Mouse (Mus musculus) heart, adult 18-20 months (tissue): ENCODE data around the gene Gkap1. TPM values are rescaled to one million over a fixed set of nuclear protein-coding genes. Genes with fewer than 3 reads are reported as not detected.

Source experiments
- DNase-seq, 2 experiments: peaks; one replicate each; pipeline ENCODE4 v3.0.0; 2021 to 2022; ENCODE audit warnings: mixed read lengths in 1 of 2
- microRNA-seq, 2 experiments: library from miRNA; unstranded; fragments of <30 nt; microRNA quantifications; one replicate each; pipeline ENCODE4 v1.2.0; 2022
- total RNA-seq, 2 experiments: library from RNA; stranded (reverse); gene quantifications; 2 replicates each; pipeline ENCODE4 v1.2.3; 2021

Gene Gkap1
- total RNA-seq, 2 experiments from 2014 or later: 22.9 to 28.5 TPM

DNA sequence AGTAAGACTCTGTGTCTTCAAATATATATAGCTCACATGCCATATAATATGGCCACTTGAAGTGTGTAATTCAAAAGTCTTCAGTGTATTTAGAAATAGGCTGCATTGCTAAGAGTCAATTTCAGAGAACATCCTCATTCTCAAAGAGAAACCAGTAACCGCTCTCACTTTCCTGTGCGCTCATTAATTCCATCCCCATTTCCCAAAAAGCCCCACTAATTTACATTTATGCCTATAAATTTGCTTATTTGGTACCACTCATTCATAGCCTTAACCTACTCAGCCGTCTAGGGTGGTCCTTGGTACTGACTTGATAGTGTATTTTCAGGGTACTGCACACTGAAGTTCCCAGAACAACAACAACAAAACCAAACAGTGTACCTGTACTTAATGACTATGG lies 73.6 kb downstream of the Gkap1 start:
- DNase-seq: no peak

DNA sequence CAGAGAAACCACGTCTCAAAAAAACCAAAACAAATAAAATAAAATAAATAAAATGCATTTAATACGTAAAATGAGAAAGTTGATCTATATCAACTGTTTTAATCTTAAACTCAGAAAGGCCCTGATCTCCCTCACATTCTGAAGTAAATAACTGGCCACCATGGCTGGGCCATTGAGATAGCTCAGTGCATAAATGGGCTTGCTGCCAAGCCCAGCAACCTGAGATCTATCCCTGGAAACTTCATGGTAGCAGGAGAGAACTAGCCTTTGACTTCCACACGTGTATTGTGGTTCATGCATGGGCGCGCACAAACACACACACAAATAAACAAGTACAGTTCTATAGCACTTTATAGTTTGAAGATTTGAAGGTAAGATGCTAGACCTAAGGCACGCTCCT lies 74.2 kb downstream of the Gkap1 start:
- no peak for DNase-seq

DNA sequence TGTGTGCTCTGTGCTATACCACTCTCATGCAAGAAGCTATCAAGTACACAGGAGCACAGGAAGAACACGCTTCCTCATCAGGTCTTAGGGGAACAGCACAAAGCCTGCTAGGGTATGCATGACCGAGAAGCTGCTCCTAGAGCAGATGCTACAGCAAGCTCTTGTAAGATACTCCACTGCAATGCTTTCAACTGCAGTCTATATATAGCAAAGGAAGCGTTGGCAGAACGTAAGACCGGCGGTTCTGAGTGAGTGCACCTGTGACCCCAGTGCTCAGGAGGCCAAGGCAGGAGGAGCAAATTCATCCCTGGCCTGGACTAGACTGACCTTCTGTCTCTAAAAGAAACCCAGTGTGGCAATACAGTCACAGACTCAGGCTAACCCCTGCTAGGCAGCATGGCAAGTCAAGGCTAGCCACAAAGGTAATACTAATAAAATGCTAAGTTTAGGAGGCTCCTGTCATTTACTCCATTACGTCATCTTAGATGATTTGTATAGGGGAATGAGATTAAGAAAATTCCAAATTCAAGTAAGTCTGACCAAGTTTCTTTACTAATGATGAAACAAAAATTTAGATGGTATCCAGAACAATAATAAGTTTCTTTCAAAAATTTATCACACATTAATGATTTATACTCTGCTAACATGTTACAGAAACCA lies 77.4 kb downstream of the Gkap1 start:
- DNase-seq: no peak

DNA sequence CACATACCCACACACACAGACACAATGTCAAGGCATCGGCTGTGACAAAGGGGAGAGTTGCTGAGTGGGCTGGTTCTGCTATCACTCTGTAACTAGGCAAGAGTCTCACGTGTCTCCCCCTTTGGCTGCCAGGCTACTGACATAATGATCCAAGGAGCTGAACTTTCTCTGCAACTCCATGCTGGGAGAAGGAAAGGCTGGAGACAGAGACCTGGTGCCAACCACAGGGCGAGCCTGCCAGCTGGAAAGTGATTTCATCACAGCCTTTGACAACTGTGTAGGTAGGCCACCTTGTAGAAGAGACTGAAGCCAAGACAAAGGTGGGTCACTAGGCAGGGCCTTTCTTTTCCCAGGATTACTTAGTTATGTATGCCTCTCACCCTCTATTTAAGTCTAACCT lies 78.3 kb downstream of the Gkap1 start:
- peak in 1 of 2 experiments; percentile 4 for DNase-seq

DNA sequence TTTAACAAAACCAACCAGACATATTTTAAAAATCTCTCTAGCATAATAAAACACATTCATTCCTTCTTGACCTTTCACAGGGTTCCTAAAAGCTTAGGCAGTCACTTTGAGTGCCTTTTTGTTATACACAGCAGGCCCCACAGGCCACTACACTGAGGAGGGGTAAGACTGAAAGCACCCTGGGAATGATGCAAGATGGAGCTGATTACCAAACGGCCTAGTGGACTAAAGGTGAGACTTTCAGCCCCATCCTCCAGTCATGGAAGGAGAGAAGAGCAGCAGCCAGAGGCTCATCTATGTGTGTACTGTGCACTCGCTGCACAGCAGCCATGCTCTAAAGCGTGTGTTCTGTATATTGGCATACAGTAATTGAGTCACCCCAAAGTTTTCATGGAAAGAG lies 80.6 kb downstream of the Gkap1 start:
- DNase-seq: no peak

DNA sequence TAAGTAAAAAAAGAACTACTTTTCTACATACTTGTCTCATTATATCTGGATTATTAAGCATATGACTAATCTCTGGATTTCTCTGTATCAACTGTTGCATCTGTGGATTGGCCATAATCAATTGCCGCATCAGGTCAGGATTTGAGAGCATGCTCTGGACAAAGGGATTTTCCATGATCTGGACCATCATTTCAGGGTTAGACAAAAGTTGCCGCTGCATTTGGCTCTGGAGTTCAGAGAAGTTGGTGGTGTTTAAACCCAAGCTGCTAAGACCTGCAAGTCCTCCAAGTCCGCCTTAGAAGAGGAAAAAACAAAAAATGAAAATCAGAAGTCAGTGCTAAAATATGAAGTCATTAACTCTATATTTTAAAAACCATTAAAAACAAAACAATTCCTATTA lies 82.3 kb downstream of the Gkap1 start:
- no peak for DNase-seq

DNA sequence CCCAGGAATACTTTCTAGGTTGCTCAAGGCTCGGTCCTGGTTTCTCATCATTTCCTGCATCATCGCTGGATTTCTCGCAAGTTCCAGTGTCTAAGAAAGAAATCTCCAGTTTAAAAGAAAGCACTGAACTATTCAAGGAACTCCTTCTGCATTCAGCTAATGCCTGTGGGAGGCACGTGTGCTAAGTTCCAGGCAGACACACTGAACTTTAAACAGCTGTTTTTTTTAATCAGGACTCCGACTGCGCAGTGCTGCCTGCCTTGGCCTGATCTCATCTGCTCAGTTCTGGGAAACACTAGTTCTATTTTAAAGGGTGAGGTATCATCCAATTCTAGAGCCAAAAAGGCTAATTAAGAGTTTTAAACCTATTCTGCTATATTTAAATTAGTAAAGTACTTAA lies 83.4 kb downstream of the Gkap1 start:
- DNase-seq: no peak

DNA sequence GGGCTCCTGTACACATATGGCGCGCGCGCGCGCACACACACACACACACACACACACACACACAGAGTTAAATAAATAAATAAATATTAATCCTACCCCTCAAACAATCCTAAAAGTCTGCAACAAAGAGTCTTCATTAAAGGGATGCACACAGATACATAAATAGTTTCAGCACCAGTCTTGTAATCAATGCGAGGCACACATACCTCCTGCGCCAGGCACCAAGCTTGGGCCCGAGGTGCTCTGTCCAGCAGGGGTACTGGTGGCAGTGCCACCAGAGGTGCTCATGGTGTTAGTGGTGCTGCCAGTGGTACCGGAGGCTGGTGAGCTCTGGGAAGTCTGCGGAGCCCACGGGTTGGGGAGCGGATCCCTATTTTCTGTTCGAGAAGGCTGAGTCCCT lies 84.0 kb downstream of the Gkap1 start:
- DNase-seq: no peak

DNA sequence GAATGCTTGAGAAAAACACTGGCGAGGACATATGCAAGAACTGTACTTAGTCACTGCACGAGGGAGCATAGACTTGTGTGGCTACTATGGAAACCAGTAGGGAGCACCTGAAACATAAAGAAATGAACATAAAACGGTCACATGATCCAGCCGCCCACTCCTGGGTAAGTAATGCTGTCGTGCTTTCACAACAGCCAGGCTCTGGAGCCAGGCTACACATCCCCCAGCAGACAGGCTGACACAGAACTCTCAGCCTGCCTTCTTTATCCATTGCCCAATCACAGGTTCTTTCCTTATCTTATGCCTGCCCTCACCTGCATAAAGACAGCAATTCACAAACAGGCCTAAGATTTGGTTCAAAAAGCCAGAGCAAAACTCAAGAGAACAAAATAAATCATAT lies 86.0 kb downstream of the Gkap1 start:
- no peak for DNase-seq

DNA sequence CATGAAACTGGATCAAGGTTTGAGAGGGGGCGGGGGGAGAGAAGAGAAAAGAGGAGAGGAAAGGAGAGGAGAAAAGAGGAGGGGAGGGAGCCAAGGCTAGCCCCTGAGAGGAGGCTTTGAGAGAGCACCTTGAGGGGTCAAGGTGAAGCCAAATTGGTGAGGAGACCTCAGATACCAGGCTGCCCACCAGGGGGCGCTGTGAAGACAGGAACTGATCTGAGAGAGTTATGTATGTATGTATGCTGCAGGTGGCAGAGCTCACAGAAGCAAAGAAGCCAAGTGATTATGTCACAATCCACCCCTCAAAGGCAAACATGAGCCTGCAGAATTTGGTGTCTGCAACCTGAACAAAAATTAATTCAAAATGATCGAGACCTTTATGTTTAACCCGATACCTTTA lies 87.1 kb downstream of the Gkap1 start:
- DNase-seq: peak; percentile 69 to 92

DNA sequence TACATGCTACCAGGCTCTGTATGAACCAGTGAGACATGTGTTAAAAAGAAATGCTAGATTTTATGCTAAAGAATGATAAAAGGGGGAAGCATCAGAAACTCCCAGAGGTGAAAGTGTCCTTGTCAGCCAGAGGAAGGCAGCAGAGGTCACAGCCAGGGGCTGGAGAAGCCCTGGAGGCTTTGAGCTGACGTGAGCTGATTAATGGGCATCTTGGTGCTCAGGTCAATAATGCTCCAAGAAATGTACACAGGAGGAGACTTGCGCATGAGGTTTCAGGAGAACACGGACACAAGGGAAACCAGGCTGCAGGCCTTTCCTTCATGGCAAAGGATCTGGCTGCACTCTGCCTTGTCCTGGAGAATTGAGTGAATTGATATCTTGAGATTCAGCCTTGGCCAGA lies 87.7 kb downstream of the Gkap1 start:
- DNase-seq: no peak

DNA sequence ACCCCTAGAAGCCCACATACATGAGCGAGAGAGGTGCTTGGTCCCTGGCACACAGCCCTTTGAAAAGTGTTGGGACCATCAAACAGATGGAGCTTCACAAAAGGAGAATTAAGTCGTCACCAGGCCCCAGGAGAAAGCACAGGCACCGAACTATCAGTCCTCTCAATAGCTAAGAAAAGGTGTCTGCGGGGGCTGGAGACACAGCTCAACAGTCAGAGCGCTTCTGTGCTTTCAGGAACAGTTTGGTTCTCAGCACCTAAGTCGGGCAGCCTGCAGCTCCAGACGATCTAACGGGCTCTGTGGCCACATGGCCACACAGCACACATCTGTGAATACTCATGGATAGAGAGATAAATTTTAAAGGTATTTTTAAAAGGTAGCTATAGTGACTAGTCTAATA lies 89.2 kb downstream of the Gkap1 start:
- no peak for DNase-seq

DNA sequence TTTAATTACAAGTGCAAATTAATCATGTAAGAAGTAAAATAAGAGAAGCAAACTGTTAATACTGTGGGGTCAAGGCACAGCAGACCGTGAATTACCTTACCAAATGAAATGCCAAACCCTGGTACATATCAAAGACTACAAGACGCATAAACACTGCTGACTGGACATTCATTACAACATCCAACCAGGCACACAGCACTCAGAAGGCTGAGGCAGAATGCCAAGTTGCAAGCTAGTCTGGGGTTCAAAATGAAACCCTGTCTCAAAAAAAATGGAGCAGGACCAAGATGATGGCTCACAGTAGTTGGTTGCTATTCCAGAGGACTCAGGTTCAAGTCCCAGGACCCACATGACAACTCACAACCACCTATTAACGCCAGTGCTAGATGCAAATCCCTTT lies 91.4 kb downstream of the Gkap1 start:
- DNase-seq: no peak

Small RNA genes within 50 kb of the gene (microRNA-seq; reads per million reads assigned to microRNA genes)
- 0 reads per million in 2 experiments for gene Mir6369

Other genes with a start within 250 kb of the Gkap1 start
- gene Klhl3, start 162.1 kb downstream of the Gkap1 start, total RNA-seq: 1 to 10 TPM; 2.7 to 3.5 TPM
- 10 to 100 TPM; 69.3 to 72.8 TPM for gene Hnrnpa0, start 147.1 kb downstream of the Gkap1 start, total RNA-seq
- gene Idnk, start 118.0 kb downstream of the Gkap1 start, total RNA-seq: 10 to 100 TPM; 23.9 to 26.6 TPM
- gene Ubqln1, start 60.0 kb downstream of the Gkap1 start, total RNA-seq: 10 to 100 TPM; 52.6 to 56.0 TPM
- under 1 TPM in 1 of 2 experiments, not detected in 1; 0.13 TPM for gene Kif27, start 83.4 kb upstream of the Gkap1 start, total RNA-seq
- gene 2210016F16Rik, start 109.5 kb upstream of the Gkap1 start, total RNA-seq: 10 to 100 TPM; 16.0 to 17.6 TPM
- 10 to 100 TPM in 1 of 2 experiments, 1 to 10 TPM in 1; 9.3 to 11.4 TPM for gene Rmi1, start 126.5 kb upstream of the Gkap1 start, total RNA-seq
- gene Hnrnpk, start 127.6 kb upstream of the Gkap1 start, total RNA-seq: 100 to 1,000 TPM; 412 to 432 TPM